25 mouse cellular contexts compared by ENCODE assay signal in genomic region chr2:52638857-52639529, GRCm38 (mm10). TPM values are rescaled to one million over a fixed set of nuclear protein-coding genes. Genes with fewer than 3 reads are reported as not detected.
DNase-seq lines count a peak whose midpoint lies in the region; TF ChIP-seq lines count a peak whose summit lies in the region.
"Had no signal": no experiment of that assay in that cellular context is flagged by ENCODE, and none has a peak within 500 bp of the region (broad histone marks: within the 10 kb centered on the region; RNA-seq: fewer than 3 reads in every experiment).

No protein-coding gene starts in this region.

- intact Hi-C loops in left cerebral cortex, adult 2 months (cut with DNase I) = loop anchor here (5.0 to 10.0 kb wide), 2 partner anchors 33 to 76 kb away; no protein-coding TSS in a partner anchor
- intact Hi-C loops in left cerebral cortex, postnatal 14 days (cut with DNase I) = loop anchor here (5.0 kb wide), 1 partner anchor 33 kb away; no protein-coding TSS in a partner anchor

- H3K27ac ChIP-seq in left cerebral cortex, adult 2 months = peak overlapping the region; percentile 72; the same call in 1 of the 2 replicates
- H3K27ac ChIP-seq: embryonic facial prominence, embryonic 10.5 days; hindbrain, postnatal 0 days; layer of hippocampus, adult 2 months; limb, embryonic 12.5 days; liver, embryonic 12.5 days; macrophage; neural tube, embryonic 13.5 days had no signal

- no peak overlapping the region for H3K4me3 ChIP-seq in left cerebral cortex, adult 2 months
- H3K4me3 ChIP-seq: embryonic facial prominence, embryonic 10.5 days; forebrain, embryonic 10.5 days; heart, embryonic 12.5 days; layer of hippocampus, adult 2 months; limb, embryonic 12.5 days; liver, embryonic 12.5 days; myocyte; neural tube, embryonic 13.5 days had no signal

- no peak for TF ChIP-seq CTCF in left cerebral cortex, adult 2 months (IDR thresholded peaks at IDR 0.05)

- DNase-seq in cerebellum, adult 9-10 months = peak; percentile 44
- DNase-seq in cerebellum, postnatal 4 days (ENCODE audit: low spot score in 2 of 2) = no peak
- no peak for DNase-seq in left cerebral cortex, adult 2 months (ENCODE audit: extremely low spot score in 1 of 2, low spot score in 2 of 2)
- DNase-seq in left cerebral cortex, postnatal 14 days (ENCODE audit: low spot score in 2 of 2) = no peak
- peak; percentile 34 to 36 for DNase-seq in cerebellum, postnatal 36 days
- peak; percentile 75 for DNase-seq in lung, postnatal 36 days
- DNase-seq in spleen, postnatal 14 days (ENCODE audit: low spot score in 2 of 2) = no peak
- DNase-seq in urinary bladder, postnatal 25 days (ENCODE audit: low spot score) = no peak
- DNase-seq: adrenal gland, adult 8-10 months; gastrocnemius, postnatal 14 days; heart, adult 18-20 months; kidney, postnatal 14 days; retina, postnatal 1 day; right cerebral cortex, postnatal 25 days; spleen, adult 18-20 months had no signal

RNA-seq across cellular contexts. Expression of gene Cacnb4, which starts 37.6 kb away (rescaled TPM):
- total RNA-seq in left cerebral cortex, adult 2 months (2021) = 100 to 1,000 TPM; 166 to 176 TPM
- 100 to 1,000 TPM; 143 to 154 TPM for total RNA-seq in left cerebral cortex, postnatal 14 days (2021)

Comparison
In these comparisons a context has a peak if more than half of its experiments do, and no peak if none do; other contexts are left out.
1. DNase-seq: peak in cerebellum, adult 9-10 months (single experiment), cerebellum, postnatal 36 days (2 of 2) and lung, postnatal 36 days (single experiment); none in cerebellum, postnatal 4 days (0 of 2), left cerebral cortex, adult 2 months (0 of 2), left cerebral cortex, postnatal 14 days (0 of 2), spleen, postnatal 14 days (0 of 2) and urinary bladder, postnatal 25 days (single experiment).